Mouse (Mus musculus) kidney, adult 18-20 months (tissue): ENCODE measurements around the gene Gm20883.
"Not testable (repeated sequence)": the region's sequence is repeated elsewhere in the genome, so short reads cannot be mapped to it uniquely, and the experiment has no call there.

Experiments used
- DNase-seq: peaks from one replicate; pipeline ENCODE4 v3.0.0; 2021

Gm20883 gene

GRCm38 (mm10) chrY:50607951-50608350, at the start of gene Gm20883:
Gene Gm20883, plus strand, starts transcription at chrY:50608251.
- not testable (repeated sequence) for DNase-seq
